Mouse (Mus musculus) liver (tissue): Measurements from ENCODE around the gene Rxfp4.
A peak's percentile ranks its signal among the peaks of the same experiment; 100 is the strongest.

Experiments used
- DNase-seq: peaks from one replicate; pipeline ENCODE4 v3.0.0-alpha.2; 2020; ENCODE audit warnings: mixed read lengths

The Rxfp4 gene

GRCm38 (mm10) chr3:88628766-88629165, 24.2 kb downstream of the Rxfp4 start:
- DNase-seq, result no peak

GRCm38 (mm10) chr3:88627535-88627934, 25.4 kb downstream of the Rxfp4 start:
- no peak for DNase-seq

GRCm38 (mm10) chr3:88627114-88627513, 25.8 kb downstream of the Rxfp4 start:
- peak; percentile 62 for DNase-seq

GRCm38 (mm10) chr3:88626316-88626715, 26.6 kb downstream of the Rxfp4 start:
- no peak for DNase-seq

- no peak for DNase-seq
Observed at GRCm38 (mm10) chr3:88625531-88625930, 27.4 kb downstream of the Rxfp4 start.

GRCm38 (mm10) chr3:88624951-88625350, 28.0 kb downstream of the Rxfp4 start:
- DNase-seq, result no peak

GRCm38 (mm10) chr3:88624324-88624723, 28.6 kb downstream of the Rxfp4 start:
- no peak for DNase-seq

- DNase-seq, result no peak
Observed at GRCm38 (mm10) chr3:88623346-88624135, 29.4 kb downstream of the Rxfp4 start.

- DNase-seq, result peak; percentile 57
Observed at GRCm38 (mm10) chr3:88622941-88623345, 30.0 kb downstream of the Rxfp4 start.

GRCm38 (mm10) chr3:88622113-88622940, 30.6 kb downstream of the Rxfp4 start:
- DNase-seq, result peak; percentile 36

GRCm38 (mm10) chr3:88621537-88622112, 31.3 kb downstream of the Rxfp4 start:
- DNase-seq, result peak; percentile 48

GRCm38 (mm10) chr3:88620992-88621536, 31.9 kb downstream of the Rxfp4 start:
- DNase-seq, result peak; percentile 79

GRCm38 (mm10) chr3:88620146-88620991, 32.6 kb downstream of the Rxfp4 start:
- no peak for DNase-seq

- DNase-seq, result no peak
Observed at GRCm38 (mm10) chr3:88619113-88620097, 33.5 kb downstream of the Rxfp4 start.

GRCm38 (mm10) chr3:88618074-88618871, 34.7 kb downstream of the Rxfp4 start:
- DNase-seq, result peak; percentile 28

GRCm38 (mm10) chr3:88616951-88617500, 35.9 kb downstream of the Rxfp4 start:
- no peak for DNase-seq

GRCm38 (mm10) chr3:88615902-88616391, 37.0 kb downstream of the Rxfp4 start:
- DNase-seq, result no peak

GRCm38 (mm10) chr3:88615117-88615516, 37.8 kb downstream of the Rxfp4 start:
- DNase-seq, result no peak

GRCm38 (mm10) chr3:88614418-88614817, 38.5 kb downstream of the Rxfp4 start:
- no peak for DNase-seq

GRCm38 (mm10) chr3:88609066-88609465, 43.9 kb downstream of the Rxfp4 start:
- no peak for DNase-seq
